Mouse (Mus musculus) adipocyte (in vitro differentiated cells): Measurements from ENCODE around the gene Reep3.
A peak's percentile ranks its signal among the peaks of the same experiment; 100 is the strongest.

Experiments used
- DNase-seq: peaks from one replicate; pipeline ENCODE4 v3.0.0-alpha.2; 2016; ENCODE audit warnings: low spot score

Gene Reep3

DNA sequence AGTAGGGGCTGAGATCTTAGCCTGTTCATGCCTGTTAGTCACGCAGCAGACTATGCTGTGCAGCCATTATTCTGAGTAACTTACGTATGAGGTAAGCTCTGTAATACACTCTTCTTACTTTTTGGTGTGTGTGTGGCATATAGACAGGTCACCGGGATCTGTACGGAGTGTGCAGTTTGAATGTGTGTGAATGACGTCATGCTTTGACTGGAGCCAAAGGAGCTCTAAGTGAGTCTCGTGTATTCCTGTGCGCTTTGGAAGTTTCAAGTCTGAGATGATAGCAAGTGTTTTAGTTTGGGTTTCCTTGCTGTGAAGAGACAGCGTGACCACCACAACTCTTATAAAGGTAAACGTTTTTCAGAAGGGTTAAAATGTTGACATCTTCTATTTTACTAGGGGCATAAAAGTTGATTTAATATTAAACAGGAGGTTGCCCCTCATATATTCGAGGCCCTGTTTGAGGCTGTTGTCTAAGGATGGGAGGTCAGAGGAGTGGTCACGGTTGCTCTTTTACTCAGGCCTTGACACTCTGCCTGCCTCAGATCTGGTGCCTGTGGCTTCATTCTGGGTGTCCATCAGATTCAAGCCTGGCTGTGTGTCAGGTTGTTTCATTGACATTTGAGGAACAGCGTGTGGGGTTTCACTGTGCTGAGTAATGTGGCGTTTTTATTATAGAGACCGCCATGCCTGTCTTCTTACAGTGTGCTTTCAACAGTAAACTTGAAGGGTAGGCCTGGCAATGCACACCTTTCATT, 14.5 kb upstream of the Reep3 start:
- no peak for DNase-seq

- DNase-seq, result no peak
Observed at GRCm38 (mm10) chr10:67109635-67110034, 12.9 kb upstream of the Reep3 start.

DNA sequence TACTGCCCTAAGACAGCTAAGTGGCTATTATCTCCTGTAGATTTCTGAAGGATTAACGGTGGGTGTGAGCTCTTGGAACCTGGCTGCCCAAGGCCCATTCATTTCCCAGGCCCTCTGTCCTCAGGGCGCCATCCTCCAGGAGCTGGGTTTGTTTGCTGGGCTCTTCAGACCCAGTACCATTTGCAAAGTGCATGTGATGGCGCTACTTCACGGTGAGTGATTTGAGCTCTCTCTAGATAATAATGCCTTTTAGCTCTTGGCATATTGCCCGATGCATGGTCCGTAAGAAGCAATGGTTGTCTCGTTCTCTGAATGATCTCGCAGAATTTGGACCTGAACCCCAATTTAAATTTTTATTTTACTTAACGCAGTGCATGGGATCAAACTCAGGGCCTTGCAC, 11.4 kb upstream of the Reep3 start:
- no peak for DNase-seq

DNA sequence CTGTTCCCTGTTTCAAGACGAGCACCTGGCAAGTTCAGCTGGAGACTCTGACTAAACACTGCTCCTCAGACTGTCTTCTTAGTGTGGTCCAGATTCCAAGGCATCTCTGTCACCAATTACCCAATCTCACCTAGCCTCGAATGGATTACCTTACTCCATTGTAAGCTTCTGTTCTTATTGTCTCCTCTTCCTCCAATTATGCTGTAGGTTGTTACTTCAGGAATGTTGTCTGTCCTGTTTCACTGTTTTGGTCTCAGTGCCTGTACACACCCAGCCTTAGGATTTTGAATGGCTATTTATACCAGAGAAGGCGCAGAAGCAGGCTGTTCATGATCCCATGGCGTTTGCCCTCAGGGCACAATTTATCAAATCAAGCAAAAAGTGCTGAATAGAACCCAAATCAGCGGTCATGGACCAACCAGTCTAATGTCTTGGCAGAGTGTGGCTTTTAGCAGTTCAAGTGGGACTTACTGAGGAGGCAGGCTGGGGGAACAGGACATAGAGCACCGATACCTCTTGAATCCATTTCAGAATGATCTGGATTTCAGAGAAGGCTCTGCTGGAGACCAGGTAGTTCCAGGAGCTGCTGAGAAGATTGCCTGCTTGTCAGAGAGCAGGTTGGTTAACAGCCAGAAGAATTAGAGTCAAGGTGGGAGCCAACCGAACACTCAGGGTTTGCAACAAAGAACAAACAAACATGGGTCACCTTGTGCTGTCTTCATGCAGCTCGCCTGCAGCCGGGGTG, 10.4 kb upstream of the Reep3 start:
- no peak for DNase-seq

DNA sequence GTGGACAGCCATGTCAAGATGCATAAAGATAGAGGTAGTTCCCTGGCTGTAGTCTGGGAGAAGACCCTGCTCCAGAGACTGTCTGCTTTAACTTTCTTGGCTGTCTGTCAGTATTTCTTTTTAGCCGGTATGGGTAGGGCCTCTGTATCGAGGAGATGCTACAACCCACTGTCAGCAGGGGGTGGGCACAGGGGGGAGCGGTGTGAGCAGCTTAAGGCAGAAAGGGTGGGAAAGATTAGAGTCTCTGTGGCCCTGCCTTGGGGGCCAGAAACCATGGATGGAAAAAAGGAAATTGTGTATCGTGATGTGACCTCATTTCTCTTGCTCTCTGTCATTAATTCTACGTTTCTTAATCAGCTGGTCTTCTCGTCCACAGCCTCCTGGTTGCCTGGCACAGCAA, 9.7 kb upstream of the Reep3 start:
- no peak for DNase-seq

DNA sequence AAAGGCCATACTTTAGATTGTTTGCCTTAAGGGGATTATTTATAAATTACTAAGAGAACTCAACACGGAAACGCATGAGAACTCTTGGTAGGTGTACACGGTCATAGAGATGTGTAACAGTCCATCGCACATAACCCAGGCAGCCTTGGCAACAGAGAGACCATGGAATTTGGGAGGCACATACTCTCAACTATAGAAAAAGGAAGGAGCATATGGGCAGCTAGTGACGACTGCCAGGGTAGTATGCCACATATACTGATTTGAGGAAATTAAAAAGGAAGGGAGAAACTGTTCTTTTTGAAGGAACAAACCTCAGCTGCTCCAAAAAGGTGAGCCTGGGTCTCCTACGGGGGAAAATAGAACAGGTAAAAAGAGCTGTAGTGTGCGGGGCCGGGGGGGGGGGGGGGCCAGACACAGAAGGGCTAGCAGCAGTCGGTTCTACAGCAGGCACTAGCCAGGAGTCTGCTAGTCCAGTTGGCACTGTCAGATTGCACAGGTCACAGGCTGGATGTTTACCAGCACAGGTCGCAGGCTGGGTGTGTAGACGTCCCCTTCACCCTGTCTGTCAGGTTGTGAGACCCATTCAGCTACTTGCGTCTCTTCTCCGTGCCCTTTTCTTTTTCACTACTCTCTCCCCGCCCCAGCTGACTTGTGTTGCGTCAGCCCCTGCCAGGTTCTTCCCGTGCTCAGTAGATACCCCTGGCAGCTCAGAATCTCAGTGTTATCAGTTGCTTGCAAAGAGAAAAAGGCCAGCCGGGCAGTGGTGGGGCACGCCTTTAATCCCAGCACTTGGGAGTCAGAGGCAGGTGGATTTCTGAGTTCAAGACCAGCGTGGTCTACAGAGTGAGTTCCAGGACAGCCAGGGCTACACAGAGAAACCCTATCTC, 8.8 kb upstream of the Reep3 start:
- no peak for DNase-seq

- no peak for DNase-seq
Observed at GRCm38 (mm10) chr10:67104543-67104942, 7.8 kb upstream of the Reep3 start.

DNA sequence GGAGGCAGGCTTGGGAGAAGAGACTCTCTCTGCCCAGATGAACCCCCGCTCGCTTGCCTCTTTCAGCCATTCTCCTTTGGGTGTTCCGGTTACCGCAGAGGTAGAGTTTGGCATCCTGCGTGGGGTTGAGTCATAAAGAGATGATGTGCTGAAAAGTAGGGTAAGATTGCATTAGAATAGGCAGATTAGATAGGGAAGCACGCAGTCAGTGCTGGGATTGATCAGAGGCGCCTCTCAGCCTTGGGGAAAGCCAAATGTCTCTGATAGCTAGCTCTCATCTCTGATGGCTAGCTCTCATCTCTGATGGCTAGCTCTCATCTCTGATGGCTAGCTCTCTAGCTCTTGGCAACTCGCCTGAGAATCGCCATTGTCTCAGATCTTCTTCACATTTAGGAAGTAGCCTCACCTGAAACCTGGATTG, 4.1 kb upstream of the Reep3 start:
- no peak for DNase-seq

DNA sequence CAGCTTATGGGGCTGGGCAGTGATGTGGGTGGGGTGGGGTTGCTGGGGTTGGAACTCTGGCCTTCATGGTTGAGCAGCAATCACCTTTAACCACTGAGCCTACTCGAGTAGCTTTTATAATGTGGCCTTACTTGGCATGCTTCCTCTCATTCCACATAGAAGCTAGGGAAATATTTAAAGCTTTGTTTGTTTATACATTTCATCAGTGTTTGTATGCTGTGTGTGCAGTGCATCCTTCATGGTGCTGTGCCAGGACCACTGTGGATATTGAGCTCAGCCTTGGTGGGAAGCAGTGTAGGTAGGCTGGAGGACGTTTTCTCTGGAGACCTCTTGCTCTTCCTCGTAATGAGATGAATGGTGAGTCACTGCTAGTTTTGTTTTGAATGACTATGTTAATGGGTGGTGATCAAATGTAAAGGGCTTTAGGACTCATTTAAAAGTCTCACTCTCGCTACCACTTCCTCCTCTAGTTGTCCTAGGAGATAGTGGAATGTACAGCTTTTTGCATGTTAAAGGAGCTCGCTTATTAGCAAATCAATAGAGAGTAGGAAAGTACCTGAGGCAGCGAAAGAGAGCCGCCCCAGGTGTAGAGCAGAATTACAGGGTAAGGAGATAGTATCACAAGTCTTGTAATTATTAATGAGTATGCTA, 3.4 kb upstream of the Reep3 start:
- DNase-seq, result no peak

- no peak for DNase-seq
Observed at GRCm38 (mm10) chr10:67099183-67099929, 2.6 kb upstream of the Reep3 start.

- no peak for DNase-seq
Observed at GRCm38 (mm10) chr10:67098408-67099050, 1.8 kb upstream of the Reep3 start.

GRCm38 (mm10) chr10:67097437-67098150, 849 bp upstream of the Reep3 start:
- peak; percentile 73 for DNase-seq

GRCm38 (mm10) chr10:67095798-67096620, 736 bp downstream of the Reep3 start, which contains the start of gene Jmjd1c:
TSS of gene Jmjd1c (plus strand) at chr10:67096125.
- peak; percentile 46 for DNase-seq

- DNase-seq, result no peak
Observed at GRCm38 (mm10) chr10:67094922-67095321, 1.8 kb downstream of the Reep3 start.

DNA sequence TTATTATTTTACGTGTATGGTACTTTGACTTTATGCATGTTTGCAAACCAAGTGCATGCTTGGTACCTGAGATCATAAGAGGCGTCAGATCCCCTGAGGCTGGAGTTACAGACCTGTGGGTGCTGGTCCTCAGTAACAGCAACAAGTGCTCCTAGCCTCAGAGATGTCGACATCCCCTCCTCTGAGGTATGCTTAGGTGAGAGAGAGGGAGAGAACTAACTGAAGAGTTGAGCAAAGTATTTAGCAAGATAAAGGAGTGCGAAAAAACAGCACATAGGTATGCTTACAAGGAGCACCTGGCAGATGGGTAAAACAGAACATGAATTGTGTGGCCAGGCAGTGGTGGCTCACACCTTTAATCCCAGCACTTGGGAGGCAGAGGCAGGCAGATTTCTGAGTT, 6.1 kb downstream of the Reep3 start:
- no peak for DNase-seq

GRCm38 (mm10) chr10:67087447-67088226, 9.1 kb downstream of the Reep3 start:
- peak; percentile 34 for DNase-seq

DNA sequence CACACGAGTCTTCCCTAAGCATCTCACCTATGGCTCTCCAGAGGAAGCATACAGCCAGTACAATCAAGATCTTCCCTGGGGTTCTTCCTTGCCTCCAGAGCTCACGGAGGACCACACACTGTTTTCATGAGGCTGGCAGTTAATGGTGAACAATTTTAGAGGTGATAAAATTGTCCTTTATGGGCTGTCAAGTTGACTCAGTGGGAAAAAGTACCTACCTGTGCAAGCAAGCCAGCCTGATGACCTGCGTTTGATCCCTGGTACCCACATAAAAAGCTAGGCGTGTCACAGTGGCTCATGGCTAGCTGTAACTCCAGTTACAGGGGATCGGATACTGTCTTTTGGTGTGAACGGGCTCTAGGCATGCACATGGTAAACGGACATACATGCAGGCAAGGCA, 10.8 kb downstream of the Reep3 start:
- no peak for DNase-seq

GRCm38 (mm10) chr10:67085124-67085523, 11.6 kb downstream of the Reep3 start:
- no peak for DNase-seq
